Mouse (Mus musculus) C2C12 (cell line): ENCODE measurements at regions not wholly inside any gene's neighbourhood (a gene's known extent, or its start where the extent isn't known, plus 50 kb on each side); places are given as distances from the start of the nearest gene placed in this dataset.

Experiments used
- CEBPB ChIP-seq: IDR thresholded peaks from one replicate; pipeline ENCODE4 v1.6.1; 2011; ENCODE audit warnings: low read depth, mild to moderate bottlenecking, control low read depth, moderate library complexity
- CTCF ChIP-seq: IDR thresholded peaks from one replicate; pipeline ENCODE4 v1.5.1; 2011; ENCODE audit not compliant: control insufficient read depth, insufficient read depth, insufficient read length
- FOSL1 ChIP-seq: IDR thresholded peaks from one replicate; pipeline ENCODE4 v1.8.0; 2011; ENCODE audit warnings: mild to moderate bottlenecking, low read length; ENCODE audit not compliant: poor library complexity, insufficient read depth, severe bottlenecking
- MYOD1 ChIP-seq: IDR thresholded peaks from one replicate; pipeline ENCODE4 v1.6.1; 2011; ENCODE audit warnings: low read depth; ENCODE audit not compliant: control insufficient read depth, insufficient read length
- USF1 ChIP-seq: IDR thresholded peaks from one replicate; pipeline ENCODE4 v1.6.1; 2011; ENCODE audit warnings: low read depth, mild to moderate bottlenecking, control low read depth, moderate library complexity

- TF ChIP-seq USF1 (no peak), CTCF (peak; percentile 34), CEBPB (peak; percentile 31), MYOD1 (no peak), FOSL1 (peak; percentile 77)
These were observed 88.9 kb upstream of the Spred2 start for GRCm38 (mm10) chr11:19835221-19835745.
